Mouse (Mus musculus) frontal cortex, postnatal 36 days (tissue): ENCODE data around the gene Amy2a4.
"Not testable (repeated sequence)": the region's sequence is repeated elsewhere in the genome, so short reads cannot be mapped to it uniquely, and the experiment has no call there.

Source experiments
- DNase-seq, 2 experiments: peaks; one replicate each; pipeline ENCODE4 v3.0.0; 2022; ENCODE audit warnings: low spot score in 2 of 2

Amy2a4 gene

GRCm38 (mm10) chr3:113291349-113291748, at the start of gene Amy2a4:
Amy2a4 (minus strand) TSS chr3:113291449.
- DNase-seq: not testable (repeated sequence)

DNA sequence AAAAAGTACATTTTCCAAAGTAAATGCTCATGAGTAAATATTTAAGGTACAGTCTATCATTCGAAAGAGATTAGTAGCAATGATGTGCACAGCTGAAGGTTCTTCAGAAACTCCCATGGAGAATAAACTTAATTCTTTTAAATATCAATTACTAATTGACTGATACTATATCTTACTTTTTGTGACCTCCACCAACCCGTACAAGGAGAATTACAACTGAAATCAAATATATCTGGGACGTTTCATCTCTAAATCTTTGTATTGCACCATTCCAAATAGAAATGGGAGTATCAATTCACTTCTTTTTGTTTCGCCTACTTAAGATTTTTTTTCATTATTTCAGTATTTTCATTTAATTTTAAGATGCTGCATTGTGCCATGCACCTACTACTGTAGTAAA, 32.7 kb upstream of the Amy2a4 start, which contains the start of gene Amy2a3:
Gene Amy2a3 (minus strand): TSS at position 101 of the 400 bp plus-strand sequence.
- DNase-seq: not testable (repeated sequence)

- not testable (repeated sequence) for DNase-seq
These were observed 21.7 kb upstream of the Amy2a4 start for GRCm38 (mm10) chr3:113312937-113313336.

GRCm38 (mm10) chr3:113280285-113280684, 11.0 kb downstream of the Amy2a4 start:
- DNase-seq: not testable (repeated sequence)

DNA sequence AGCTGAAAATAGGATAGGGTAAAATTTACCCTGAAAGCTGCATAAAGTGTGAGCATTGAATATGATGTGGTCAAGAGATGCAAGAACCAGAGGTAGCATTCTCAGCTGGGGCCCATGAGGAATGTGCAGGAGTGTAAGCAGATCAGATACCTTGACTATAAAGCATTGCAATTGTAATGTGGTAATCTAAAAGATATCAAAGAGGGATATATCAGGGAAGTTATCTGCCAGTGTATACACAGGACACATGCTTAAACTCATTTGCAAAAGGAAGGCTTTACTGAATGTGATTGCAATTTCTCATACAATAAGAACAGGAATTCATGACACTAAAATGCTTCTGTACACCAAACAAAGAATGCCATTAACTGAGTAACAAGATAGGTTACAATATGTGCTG, 11.7 kb downstream of the Amy2a4 start:
- not testable (repeated sequence) for DNase-seq

- not testable (repeated sequence) for DNase-seq
These were observed 32.5 kb downstream of the Amy2a4 start, which contains the start of gene Amy2a5 for GRCm38 (mm10) chr3:113258737-113259136. Amy2a5 (minus strand) TSS chr3:113258837.
